Mouse (Mus musculus) T-helper 17 cell (primary cell): ENCODE measurements at regions not wholly inside any gene's neighbourhood (a gene's known extent, or its start where the extent isn't known, plus 50 kb on each side); places are given as distances from the start of the nearest gene placed in this dataset.

ENCODE experiments used
- in situ Hi-C, 2 experiments: fragments of 300-600 bp; cut with MboI, MseI; formaldehyde crosslinking; loops; 1 replicate in 1 of 2; 2 replicates in 1 of 2; pipeline ENCODE4 v1.15.1; 2025; ENCODE audit warnings: high pct_unique_total_duplicates in 2 of 2

GRCm38 (mm10) chr6:13305873-13306272 is 81.1 kb upstream of the Vwde start:
- in situ Hi-C loops: no loop called here

GRCm38 (mm10) chr6:13298171-13298570 is 73.4 kb upstream of the Vwde start:
- in situ Hi-C loops: no loop called here

GRCm38 (mm10) chr6:13297110-13297509 is 72.3 kb upstream of the Vwde start:
- in situ Hi-C loops: no loop called here

- in situ Hi-C loops: no loop called here
These were observed 71.3 kb upstream of the Vwde start for GRCm38 (mm10) chr6:13296041-13296440.

- in situ Hi-C loops: no loop called here
These were observed 69.6 kb upstream of the Vwde start for GRCm38 (mm10) chr6:13294393-13294792.

- in situ Hi-C loops: loop anchor here in 1 of 2 experiments (10.0 kb wide), 1 partner anchor 974 kb away; no protein-coding TSS in a partner anchor
These were observed 63.7 kb upstream of the Vwde start for GRCm38 (mm10) chr6:13288500-13288899.

- in situ Hi-C loops: loop anchor here in 1 of 2 experiments (10.0 kb wide), 1 partner anchor 973 kb away; no protein-coding TSS in a partner anchor
These were observed 63.0 kb upstream of the Vwde start for GRCm38 (mm10) chr6:13287812-13288211.

- in situ Hi-C loops: loop anchor here in 1 of 2 experiments (10.0 kb wide), 1 partner anchor 972 kb away; no protein-coding TSS in a partner anchor
These were observed 61.9 kb upstream of the Vwde start for GRCm38 (mm10) chr6:13286542-13287273.

GRCm38 (mm10) chr6:13280835-13281234 is 56.1 kb upstream of the Vwde start:
- in situ Hi-C loops: loop anchor here in 1 of 2 experiments (10.0 kb wide), 1 partner anchor 966 kb away; no protein-coding TSS in a partner anchor
